Mouse (Mus musculus) B cell, adult 2 months (primary cell): ENCODE data around the gene Zfp367.

Experiments
- DNase-seq, 2 experiments: peaks; one replicate each; pipeline ENCODE4 v3.0.0; 2022

The Zfp367 gene

DNA sequence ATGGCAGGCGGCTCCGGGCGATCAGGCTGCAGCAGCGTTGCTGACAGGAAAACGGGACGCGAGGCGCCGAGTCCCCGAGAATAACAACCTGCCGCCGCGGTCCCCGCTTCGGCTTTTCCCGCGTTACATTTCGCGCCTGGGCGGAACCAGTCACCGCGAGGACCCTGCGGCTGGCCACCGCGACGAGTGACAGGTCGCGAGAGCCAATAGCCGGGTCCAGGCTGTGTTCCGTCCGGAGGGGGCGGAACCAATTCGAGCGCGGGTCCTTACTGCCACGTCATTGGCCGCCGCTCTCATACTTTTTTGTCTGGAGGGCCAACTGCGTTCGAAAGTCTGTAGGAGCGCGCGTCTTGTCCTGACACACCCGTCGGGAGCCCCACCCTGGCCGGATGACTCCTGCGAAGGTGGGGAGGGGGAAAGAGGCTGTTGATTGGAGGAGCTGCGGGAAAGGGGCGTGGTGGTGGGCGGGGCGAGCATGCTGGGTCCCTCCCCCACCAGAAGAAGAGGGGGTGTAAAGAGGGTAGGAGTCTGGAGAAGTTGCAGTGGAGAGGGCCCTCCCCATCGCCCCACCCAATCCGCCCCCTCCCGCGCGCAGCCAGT is at the start of gene Zfp367:
Gene Zfp367 (minus strand): TSS at position 120 of the 600 bp plus-strand sequence.
- peak; percentile 97 to 98 for DNase-seq

DNA sequence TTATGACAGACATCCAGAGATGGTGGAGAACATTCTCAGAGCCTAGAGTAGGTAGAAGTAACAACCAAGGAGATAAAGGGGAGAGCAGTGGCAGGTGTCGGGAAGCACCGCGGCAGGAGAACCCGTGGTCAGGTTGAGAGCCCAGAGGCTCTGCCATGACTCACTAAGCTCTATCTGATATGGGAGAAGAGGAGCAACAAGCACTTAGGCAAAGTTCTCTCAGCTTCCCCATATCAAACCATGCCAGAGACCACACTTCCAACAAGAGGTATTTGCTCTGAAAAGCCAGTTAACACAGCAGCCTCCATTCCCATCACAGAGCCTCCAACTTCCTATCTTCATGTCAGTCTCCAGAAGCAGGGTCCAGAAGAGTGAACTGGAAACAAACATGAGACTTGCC is 47.9 kb upstream of the Zfp367 start:
- DNase-seq = no peak

GRCm38 (mm10) chr13:64198310-64198709 is 45.3 kb upstream of the Zfp367 start:
- DNase-seq = no peak

DNA sequence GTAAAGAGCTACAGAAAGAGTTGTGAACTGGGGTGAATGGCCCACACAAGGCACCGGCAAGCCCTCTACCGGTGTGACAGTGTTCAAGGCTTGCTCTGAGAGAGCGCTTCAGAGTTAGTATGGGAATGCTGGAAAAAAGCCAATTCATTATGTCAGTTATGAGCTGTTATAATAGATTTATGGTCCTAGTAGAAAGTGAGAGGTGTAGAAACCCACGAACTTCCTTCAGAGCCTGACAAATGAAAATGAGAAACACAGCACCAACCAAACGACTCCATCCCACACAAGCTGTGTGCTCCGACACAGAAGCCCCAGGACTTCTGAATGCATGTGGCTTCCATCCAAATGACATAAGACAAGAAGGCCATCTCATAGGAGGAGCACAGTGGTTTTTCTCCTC is 44.9 kb upstream of the Zfp367 start:
- DNase-seq = no peak

DNA sequence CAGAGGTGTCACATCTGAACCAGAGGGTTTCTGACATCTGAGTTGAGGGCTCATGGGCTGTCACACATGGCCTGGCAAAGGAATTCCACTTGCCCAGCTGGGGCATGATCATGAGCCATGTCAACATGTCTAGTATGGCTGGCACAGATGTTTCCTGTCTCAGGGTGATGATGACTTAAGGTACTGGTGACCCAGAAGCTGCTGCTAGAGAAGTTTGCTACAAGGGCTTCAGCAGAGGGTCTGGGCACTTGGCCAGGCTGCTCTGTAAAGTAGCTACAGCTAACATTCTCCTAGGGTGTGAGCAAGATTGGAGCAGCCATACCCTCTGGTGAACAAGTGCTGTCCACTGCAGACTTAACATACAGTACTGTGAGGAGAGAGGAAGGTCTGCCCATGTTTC is 34.1 kb upstream of the Zfp367 start:
- no peak for DNase-seq

DNA sequence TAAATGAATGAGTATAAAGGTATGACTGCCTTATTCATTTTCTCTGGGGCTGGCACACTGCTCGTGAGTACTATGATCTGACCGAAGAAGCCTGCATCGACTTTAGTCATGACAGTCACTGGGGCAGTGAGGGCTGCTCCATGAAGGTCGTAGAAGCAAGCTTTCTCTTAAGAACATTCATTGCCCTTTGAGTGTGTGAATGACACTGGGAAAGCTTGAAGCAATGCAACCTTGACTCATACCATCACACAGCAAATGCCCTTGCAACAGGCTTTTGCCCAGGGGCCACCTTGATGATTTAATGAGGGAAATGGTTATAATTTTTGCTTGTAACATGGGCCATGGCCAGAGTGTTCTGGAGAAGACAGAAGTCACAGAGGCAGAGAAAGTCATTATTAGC is 33.5 kb upstream of the Zfp367 start:
- no peak for DNase-seq

- no peak for DNase-seq
Observed at GRCm38 (mm10) chr13:64185586-64185985, 32.6 kb upstream of the Zfp367 start.

GRCm38 (mm10) chr13:64185176-64185575 is 32.2 kb upstream of the Zfp367 start:
- no peak for DNase-seq

DNA sequence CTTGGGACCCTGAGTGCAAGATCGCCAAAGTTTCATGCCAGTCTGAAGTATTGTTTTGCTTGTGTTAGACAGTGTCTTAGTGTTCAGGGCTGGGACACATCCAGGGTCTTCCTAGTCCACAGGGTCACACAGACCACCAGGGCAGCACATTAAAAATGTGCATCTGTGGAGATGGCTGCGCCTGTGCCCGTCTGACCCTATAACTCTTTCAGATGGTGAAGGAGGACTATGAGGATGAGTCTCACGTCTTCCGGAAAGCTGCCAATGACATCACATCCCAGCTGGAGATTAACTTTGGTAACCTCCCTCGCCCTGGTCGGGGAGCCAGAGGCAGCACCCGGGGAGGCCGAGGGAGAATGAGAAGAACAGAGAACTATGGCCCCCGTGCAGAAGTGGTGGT is 31.4 kb upstream of the Zfp367 start:
- no peak for DNase-seq

GRCm38 (mm10) chr13:64183583-64183982 is 30.6 kb upstream of the Zfp367 start:
- no peak for DNase-seq

GRCm38 (mm10) chr13:64182091-64182490 is 29.1 kb upstream of the Zfp367 start:
- DNase-seq = no peak

- peak; percentile 68 to 73 for DNase-seq
Observed at GRCm38 (mm10) chr13:64180888-64181287, 27.9 kb upstream of the Zfp367 start.

DNA sequence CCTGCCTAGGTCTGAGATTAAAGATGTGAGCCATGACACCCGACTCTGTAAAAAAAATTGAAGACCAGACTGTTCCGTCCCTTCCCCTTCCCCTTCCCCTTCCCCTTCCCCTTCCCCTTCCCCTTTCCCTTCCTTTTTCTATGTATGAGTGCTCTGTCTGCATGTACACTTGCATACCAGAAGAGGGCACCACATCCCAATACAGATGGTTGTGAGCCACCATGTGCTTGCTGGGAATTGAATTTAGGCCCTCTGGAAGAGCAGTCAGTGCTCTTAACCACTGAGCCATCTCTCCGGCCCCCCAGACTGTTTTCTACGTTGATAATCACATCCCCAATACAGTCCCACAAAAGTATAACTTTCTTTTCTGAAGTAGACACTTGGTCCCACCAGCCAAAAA is 27.3 kb upstream of the Zfp367 start:
- peak in 1 of 2 experiments; percentile 12 for DNase-seq

DNA sequence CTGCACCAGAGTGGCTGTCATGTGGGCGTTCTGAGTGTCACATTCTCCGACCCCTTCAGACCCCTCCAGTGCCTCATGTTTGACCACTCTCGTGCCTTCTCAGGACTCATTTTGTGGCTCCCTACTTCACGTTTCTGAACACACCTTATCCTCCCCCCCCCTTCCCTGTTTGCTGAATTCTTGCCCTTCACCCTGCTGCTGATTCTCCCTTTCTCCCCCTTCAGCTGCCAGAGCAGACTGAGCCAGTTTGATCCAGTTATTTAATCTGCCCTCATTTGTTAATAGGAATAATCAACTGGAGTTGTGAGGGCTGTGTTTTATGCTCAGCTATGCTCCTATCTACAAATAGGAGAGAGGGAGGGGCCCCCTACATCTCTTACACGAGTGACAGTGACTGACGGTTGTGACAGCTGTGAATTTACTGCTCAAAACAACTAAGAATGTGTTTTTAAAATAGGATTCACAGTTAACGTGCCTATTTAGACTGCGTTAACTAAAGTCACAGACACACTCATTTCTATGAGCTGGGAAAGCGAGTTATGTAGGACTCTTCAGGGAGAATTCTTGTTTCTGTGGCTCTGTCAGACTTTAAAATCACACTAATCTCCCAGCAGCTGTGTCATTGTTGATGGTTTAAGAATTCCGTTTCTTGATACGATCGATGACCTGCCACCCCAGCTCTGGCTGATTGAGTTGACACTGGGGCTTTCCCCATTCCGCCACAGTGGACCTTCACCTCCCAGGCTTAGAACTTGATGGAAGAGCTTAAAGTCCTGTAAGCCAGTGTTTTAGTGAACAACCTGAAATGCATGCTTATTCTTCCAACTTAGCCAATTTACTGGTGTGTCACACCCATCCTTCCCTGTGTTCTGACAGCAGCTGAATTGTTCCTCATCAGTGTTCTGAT is 26.0 kb upstream of the Zfp367 start:
- DNase-seq = no peak

GRCm38 (mm10) chr13:64178000-64178399 is 25.0 kb upstream of the Zfp367 start:
- DNase-seq = no peak

DNA sequence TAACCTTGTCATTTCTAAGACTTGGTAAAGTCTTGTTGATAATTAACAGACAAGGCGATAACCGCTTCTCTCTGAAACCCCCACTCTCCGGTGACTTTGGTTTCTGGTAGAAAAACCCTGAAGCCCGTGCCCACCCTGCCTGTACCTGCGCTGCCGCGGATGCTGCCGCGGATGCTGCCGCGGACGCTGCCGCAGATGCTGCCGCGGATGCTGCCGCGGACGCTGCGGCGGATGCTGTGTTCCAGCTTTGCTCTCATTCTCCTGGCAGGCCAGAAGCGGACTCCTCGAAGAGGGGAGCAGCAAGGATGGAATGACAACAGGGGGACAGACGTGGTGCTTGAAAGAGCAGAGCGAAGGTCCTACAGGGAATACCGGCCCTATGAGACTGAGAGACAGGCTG is 16.7 kb upstream of the Zfp367 start:
- DNase-seq = no peak

- no peak for DNase-seq
Observed at GRCm38 (mm10) chr13:64163147-64163715, 10.2 kb upstream of the Zfp367 start.

- DNase-seq = no peak
Observed at GRCm38 (mm10) chr13:64162626-64163025, 9.6 kb upstream of the Zfp367 start.

- no peak for DNase-seq
Observed at GRCm38 (mm10) chr13:64161916-64162611, 9.1 kb upstream of the Zfp367 start.

- DNase-seq = peak; percentile 99
Observed at GRCm38 (mm10) chr13:64161548-64161915, 8.5 kb upstream of the Zfp367 start, which contains the start of gene Habp4. Habp4 (plus strand) TSS chr13:64161824.

DNA sequence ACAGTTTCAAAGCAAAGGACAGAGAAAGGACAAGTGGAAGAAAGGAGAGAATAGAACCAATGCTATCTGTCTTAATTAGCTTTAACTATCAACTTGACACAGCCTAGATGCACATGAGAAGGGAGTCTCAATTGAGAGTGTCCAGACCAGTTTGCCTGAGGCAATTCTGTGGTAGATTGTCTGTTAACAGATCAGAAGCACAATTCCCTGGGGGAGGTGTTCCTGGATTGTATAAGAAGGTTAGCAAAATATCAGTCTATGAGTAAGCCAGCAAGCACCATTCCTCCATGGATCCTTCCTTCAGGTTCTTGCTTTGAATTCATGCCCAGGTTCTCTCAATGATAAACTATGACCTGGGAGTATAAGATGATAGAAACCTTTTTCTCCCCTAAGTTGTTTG is 4.0 kb upstream of the Zfp367 start:
- DNase-seq = no peak

DNA sequence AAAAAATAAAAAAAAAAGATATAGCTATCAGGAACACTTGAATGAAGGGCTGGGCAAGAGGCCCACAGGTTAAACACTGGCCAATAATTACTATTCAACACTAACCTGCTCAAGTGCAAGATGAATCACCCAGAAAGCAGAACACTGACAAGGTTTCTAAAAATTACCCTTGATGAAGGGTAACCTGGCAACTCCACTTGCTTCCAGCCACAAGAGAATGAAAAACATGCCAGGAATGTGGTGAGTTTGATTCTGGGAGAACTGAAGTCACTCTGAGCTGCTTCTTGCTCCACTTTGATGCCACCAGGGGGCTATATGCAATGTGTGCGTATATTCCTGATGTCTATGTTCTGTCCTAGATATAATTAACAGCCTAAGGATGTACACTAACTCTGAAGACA is 2.2 kb upstream of the Zfp367 start:
- no peak for DNase-seq

GRCm38 (mm10) chr13:64154651-64155050 is 1.6 kb upstream of the Zfp367 start:
- DNase-seq = no peak
